Mouse (Mus musculus): ENCODE measurements around the gene Bsn.

Bsn gene

DNA sequence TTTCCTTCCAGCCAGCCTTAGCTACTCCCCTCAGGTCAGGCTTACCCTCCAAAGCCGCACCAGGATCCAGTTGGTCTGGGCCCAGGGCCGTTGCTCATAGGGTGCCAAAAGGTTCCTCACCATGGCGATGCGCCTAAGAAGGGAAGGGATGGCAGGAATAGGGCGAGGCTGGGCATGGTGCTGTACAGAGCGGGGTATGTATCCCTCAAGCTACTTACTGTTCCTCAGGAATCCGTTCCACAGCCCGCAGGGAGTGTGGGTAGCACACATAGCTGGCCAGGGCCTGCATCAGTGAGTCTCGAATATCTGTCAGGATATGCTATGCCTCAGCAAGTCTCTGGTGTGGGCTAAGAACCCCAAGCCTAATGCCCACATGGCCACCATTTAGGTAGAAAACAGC lies 131.9 kb downstream of the Bsn start:
- in situ Hi-C loops (cut with MseI, MboI): no loop called here

DNA sequence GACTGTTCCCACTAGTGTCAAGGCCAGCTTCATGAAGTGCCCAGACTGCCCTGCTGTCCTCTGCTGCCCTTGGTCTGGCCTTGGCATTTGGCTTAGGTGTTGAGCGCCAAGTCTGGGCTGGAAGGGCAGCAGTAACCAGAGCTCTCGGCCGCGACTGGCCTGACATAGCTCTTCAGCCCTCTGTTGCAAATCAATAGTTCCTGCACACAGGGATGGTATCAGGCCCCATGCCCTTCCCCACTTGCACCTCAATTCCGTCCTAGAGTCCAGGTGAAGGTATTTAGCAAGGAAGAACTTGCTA lies 133.0 kb downstream of the Bsn start:
- in situ Hi-C loops (cut with MseI, MboI): no loop called here

DNA sequence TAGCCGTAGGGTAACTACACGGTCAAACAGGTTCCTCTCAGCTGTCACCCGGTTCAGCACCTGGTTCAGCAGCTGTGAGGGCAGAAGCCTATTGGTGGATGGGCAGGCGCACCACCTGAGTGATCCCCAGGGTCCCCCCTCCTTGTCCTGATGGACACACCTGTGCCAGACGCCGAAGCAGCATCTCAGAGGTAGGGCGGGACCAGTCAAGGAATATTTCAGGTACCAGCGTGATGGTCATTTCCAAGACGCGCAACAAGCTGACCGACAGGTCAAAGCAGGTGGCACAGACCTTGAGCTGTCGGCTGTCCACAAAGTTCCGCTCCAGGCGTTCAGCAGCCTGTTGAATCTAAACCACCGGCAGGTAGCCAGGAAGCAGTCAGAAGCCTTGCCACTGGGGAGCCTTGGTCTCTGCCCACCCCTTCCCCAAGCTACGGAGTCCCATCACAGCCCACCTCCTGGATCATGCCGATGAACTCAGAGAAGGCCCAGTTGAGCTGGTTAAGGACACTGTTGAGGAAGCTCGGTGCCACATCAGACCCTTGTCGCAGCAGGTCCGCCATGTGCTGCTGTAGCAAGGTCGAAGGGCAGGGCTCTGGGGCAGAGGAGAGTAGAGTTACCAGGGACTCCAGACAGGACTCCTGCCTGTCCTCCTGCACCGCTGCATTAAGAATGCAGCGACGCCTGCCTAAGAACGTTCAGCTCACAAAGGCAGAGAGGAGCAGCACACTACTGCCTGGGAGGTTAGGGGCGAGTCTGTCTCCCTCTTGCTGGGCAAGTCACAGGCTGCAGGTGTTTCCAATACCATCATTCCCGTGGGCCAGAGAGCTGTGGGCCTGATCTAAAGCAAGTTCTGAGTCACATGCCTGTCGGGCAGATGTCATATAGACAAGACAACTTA lies 133.6 kb downstream of the Bsn start:
- in situ Hi-C loops (cut with MseI, MboI): no loop called here

DNA sequence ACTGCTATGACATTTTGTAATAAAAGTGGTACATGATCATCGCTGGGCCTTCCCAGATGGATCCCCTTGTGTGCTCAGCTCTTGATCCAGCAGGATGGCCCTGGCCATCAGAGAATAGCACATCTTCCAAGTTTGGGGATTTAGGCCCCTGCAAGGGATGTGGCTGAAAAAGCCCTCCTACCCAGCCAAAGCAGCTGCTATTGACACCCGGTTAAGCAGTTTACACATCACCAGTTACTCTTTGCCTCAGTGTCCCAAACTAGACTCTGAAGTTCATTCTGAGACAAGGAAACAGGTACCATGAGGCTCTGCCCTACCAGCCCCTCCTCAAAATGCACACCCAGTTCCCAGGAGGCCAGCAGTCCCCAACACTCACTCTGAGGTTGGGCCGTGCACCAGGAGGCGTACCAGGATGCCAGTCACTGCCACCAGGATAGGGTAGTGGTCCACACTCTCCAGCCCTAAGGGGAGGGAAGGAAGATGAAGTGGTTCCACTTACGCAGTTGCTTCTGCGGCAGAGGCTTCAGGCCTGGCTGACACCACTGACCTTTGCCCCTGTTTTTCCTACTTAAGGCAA lies 134.4 kb downstream of the Bsn start:
- in situ Hi-C loops (cut with MseI, MboI): no loop called here

DNA sequence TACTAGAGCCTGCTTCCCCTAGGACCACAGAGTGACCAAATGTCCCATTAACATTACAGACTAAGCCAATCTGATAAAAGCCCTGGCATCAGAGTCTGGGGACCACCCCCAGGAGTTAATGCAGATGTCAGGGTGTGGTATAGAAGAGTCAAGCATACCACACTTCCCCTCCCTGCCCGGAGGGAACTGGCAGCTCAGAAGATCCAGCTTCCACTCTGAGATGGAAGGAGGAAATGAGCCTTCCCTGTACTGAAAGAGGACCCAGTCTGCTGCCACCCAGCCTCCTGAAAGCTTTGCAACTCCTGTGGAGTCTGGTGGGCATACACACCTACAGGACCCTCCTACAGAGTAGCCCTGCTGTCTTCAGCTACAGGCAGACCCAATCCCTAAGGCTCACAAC lies 135.1 kb downstream of the Bsn start:
- in situ Hi-C loops (cut with MseI, MboI): no loop called here

DNA sequence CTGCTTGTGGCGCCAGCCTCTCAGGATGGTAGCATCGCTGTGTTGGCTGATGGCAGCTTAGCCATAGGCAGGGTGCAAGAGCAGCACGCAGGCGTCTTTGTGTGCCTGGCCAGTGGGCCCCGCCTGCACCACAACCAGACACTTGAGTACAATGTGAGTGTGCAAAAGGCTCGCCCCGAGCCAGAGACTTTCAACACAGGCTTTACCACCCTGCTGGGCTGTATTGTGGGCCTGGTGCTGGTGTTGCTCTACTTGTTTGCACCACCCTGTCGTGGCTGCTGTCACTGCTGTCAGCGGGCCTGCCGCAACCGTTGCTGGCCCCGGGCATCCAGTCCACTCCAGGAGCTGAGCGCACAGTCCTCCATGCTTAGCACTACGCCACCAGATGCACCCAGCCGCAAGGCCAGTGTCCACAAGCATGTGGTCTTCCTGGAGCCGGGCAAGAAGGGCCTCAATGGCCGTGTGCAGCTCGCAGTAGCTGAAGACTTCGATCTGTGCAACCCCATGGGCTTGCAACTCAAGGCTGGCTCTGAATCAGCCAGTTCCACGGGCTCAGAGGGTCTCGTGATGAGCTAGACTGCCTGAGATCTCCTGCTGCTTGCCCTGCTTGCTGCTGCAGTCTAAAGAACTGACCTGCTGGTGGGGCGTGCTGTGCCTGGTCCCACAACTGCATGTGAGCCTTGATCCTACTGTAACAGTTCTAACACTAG lies 135.7 kb downstream of the Bsn start:
- in situ Hi-C loops (cut with MseI, MboI): no loop called here

DNA sequence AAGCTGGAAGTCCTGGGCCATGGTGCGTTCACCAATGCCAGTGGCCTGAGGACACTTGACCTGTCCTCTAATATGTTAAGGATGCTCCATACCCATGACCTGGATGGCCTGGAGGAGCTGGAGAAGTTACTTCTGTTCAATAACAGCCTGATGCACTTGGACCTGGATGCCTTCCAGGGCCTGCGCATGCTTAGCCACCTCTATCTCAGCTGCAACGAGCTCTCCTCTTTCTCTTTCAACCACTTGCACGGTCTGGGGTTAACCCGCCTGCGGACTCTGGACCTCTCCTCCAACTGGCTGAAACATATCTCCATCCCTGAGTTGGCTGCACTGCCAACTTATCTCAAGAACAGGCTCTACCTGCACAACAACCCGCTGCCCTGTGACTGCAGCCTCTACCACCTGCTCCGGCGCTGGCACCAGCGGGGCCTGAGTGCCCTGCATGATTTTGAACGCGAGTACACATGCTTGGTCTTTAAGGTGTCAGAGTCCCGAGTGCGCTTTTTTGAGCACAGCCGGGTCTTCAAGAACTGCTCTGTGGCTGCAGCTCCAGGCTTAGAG lies 136.4 kb downstream of the Bsn start:
- in situ Hi-C loops (cut with MseI, MboI): no loop called here

DNA sequence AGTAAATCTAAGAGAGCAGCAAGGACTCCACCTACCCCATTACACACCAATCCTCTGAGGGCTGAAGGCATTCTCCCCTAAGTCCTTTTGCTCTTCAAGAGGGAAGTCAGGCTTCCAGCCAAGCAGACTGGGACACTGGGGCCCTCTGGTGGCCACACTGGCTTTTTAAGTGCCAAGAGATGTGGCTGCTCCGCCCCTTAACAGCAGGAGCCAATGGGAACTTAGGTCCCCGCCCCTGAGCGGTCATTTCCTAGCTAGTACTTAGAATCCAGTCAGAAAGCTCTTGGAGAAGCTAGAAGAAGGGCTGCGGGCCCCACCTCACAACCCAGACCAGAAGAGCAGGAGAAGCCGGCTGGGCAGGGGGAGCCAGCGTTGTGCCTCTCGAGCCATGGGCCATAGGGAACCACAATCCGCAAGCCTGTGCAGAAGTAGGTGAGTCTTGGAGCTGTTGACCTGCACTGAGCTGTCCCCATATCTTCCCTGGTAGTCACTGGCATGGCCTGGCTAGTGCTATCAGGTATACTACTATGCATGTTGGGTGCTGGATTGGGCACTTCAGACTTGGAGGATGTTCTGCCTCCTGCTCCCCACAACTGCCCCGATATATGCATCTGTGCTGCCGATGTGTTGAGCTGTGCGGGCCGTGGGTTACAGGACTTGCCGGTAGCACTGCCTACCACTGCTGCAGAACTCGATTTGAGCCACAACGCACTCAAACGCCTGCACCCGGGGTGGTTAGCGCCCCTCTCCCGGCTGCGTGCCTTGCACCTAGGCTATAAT lies 137.1 kb downstream of the Bsn start, which contains the start of gene Amigo3:
Gene Amigo3 (plus strand): TSS at position 275 of the 780 bp plus-strand sequence.
- in situ Hi-C loops (cut with MseI, MboI): no loop called here

DNA sequence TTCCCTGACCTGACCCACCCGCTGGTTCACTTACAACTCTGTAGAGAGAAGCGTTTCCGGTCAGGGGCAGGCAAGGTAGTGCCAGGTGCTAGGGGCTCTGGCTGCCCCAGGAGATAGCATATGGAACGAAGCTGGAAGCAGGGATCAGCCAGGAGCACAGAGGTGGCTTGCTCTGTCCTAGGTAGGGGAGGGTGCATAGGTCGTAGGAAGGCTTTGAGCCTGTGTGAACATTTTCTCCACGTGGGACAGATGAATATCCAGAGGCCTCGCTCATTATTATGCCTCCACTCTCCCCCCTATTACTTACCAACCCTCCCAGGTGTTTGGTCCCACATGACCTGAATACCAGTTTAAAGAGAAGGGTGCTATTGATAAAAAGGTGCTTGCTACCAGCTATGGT lies 137.8 kb downstream of the Bsn start:
- in situ Hi-C loops (cut with MseI, MboI): no loop called here

DNA sequence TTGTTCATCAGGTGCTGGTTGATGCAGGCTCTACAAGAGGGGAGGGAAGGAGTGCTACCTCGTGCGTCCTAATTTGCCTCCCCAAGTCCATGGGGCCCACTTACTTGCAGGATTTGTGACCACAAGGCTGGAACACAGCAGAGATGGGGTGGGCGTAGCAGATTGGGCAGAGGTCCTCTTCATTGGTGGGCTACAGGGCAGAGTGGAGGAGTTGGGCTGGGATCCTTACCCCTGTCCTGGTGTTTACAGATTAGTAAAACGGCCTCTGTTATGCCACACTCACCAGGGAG lies 138.3 kb downstream of the Bsn start:
- in situ Hi-C loops (cut with MseI, MboI): no loop called here

DNA sequence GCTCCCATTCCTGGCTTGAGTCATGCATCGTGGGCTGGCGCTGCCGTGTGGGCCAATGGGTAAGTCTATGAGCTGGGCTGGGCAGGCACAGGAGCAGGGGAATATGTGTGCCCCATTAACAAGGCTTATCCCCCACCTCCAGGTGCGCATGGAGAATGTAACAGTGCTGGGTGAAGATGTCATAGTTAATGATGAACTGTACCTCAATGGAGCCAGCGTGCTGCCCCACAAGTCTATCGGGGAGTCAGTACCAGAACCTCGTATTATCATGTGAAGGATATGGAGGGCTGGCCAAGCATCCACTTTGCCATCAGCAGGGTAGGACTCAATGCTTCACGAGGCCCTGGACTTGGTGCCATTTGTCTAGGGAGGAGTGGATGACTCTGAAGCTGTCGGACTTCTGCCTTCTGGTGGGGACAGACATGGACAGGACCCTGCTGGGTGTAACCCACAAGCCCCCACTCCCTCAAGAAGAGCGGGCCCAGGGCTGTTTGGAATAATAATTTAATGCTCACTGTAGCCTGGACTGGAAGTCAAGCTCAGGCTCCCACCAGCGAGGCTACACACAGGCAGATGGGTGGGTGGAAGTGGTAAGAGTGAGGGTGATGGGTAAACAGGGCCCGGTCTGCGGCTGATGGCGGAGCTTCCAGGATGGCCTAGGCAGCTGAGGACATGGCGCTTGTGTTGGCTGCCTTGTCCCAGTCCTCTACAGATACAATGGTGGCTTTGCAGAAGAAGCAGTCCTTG lies 138.8 kb downstream of the Bsn start:
- in situ Hi-C loops (cut with MseI, MboI): no loop called here

DNA sequence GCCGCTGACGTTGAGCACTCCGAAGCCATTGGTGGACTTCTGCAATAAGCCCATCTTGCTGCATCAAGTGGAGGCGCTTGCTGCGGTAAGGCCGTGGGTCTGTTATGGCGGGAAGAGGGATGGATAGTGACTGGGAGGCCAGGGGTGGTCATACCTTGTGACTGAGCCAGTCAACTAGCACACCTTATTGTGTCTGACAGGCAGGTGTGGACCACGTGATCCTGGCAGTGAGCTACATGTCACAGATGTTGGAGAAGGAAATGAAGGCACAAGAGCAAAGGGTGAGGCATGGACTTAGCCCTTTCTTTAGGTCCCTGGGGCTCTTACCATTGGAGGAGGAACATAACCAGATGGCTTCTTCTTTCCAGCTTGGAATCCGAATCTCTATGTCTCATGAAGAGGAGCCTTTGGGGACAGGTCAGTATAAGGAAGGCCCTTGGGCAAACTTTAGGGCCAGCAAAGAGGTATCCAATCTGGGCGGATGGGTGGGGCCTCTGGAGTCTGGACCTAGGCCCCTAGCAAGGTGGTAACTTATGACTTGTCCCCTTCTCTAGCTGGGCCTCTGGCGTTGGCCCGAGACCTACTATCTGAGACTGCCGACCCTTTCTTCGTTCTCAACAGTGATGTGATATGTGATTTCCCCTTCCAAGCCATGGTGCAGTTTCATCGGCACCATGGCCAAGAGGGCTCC lies 140.5 kb downstream of the Bsn start:
- in situ Hi-C loops (cut with MseI, MboI): no loop called here

DNA sequence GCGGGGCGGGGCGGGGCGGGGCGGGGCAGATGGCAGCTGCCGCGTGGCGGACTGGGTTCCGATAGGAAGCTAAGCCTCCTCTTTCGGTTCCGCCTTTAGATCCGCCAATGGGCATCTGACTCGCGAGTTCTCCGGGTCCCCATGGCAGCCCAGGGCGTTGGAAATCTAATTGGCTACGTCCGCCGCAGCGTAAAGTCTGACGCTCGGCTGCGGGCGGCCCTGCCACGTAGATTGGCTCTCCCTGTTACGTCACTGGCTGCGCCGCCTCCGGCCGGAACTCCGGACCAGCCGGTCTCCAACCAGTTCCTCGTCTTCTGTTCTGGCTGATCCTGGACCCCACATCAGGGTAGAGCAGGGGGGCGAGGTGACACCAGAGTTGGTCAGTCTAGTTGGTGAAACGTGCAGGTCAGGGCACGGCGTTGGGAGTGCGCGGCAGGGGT lies 141.1 kb downstream of the Bsn start, which contains the start of gene Gmppb:
Gene Gmppb (plus strand): TSS at position 227 of the 440 bp plus-strand sequence.
- in situ Hi-C loops (cut with MseI, MboI): no loop called here

DNA sequence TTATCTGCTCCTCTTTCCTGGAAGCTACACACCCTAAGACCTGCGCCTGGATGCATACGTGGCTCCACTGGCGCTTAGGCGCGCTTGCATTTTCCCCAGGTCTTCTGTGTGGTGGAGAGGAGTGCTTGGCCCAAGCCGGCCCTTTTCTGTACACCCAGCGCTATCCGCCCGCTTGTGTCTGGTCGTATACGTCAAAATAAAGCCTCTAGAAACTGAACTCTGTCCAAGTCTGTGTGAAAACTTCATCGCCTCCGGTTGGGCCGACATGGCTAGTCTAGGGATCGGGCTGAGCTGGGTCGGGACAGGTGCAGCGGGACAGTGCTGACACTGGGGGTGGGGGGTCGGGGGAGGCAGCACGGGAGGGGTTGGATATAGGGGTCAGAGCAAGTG lies 141.6 kb downstream of the Bsn start:
- in situ Hi-C loops (cut with MseI, MboI): no loop called here

DNA sequence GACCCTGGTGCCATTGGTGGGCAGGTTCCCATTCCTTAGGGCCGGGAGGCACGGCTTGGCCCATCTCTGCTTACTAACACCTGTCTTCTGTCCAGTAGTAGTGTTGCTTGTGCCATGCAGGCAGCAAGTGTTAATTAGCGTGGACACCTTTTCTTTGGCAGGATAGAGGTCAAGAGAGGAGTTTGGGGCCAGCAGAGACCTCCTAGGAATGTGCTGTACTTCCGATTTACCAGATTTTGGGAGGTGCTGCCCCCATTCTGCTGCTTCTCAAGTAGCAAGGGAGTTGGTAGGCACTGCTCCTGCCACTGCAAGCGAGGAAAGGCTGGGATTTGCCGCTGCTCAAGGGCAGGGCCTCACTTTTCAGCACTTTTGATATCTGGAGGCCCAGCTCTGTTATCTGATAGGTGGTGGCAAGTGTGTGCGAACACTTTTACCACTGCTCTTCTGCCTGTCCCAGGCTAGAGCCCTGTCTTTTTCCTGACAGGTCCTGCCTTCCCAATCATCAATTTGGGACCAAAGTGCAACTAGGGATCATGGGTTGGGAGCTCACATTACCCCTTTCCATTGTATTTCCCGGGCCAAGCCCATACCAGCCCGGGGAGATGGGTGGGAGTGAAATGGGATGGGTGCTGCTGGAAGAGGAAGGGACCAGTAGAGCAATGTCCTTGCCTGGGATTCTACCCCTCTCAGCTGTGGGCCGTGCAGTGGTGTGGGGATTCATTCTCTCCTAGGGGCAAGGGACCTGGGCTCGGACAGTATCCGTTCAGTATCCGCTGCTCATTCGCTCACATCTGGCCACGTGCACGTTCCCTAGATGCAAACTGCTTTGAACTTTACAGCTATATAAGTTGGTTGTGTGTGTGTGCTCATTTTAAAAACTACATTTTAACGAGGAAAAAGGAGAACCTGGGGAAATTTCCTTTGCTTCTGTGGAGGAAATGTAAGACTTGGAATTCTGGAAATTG lies 142.3 kb downstream of the Bsn start:
- in situ Hi-C loops (cut with MseI, MboI): no loop called here

DNA sequence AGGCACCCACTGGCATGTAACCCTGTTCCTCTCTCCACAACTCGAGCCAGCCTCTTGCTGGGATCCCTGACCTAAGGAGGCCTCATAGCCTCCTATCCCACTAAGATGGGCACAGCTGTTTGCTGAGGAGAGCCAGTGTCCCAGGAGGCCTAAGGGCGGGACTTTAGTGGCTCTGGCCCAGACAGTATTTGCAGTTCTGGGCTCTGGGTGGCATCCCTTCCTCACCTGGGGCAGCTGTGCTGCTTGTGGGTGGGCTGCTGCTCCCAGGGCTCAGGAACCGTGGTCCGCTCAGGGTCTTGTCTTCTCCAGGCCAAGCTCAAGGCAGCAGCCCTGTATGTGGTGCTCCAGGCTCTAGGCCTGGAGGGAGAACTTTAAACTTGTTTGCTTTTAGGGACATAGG lies 143.6 kb downstream of the Bsn start:
- in situ Hi-C loops (cut with MseI, MboI): no loop called here
